Mouse (Mus musculus): Measurements from ENCODE around the gene Trub2. TPM values are rescaled to one million over a fixed set of nuclear protein-coding genes. Genes with fewer than 3 reads are reported as not detected.

The Trub2 gene
- polyA plus RNA-seq, 1 experiment from 2014 or later, result 30.5 TPM

DNA sequence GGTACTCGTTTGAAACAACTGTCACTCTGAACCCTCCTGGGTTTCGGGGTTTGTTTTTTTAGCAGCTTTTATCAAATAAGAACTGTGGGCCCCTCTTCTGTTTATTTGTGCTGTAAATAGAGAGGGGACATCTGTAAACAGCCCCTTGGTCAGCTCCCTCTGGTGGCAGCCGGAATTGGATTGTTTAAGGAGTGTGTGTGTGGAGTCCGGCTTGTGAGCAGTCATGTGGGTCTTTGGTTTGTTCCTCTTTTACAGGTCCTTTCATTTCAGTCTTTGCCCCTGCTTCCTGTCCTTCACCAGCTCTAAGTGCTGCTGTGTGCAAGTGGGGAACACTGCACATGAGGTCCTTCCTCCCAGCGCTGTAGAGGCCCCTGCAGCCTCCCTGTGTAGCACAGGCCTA, 48.9 kb downstream of the Trub2 start:
- no peaks in the 10 kb centered on the region for H3K27me3 ChIP-seq (replicated peaks)
- no peaks in the 10 kb centered on the region for H3K4me1 ChIP-seq (replicated peaks)
- 56% methylated on average over 5 of the region's 5 CpGs for WGBS
- no peak overlapping the region for H3K4me2 ChIP-seq (replicated peaks)
- no peaks in the 10 kb centered on the region for H3K9me3 ChIP-seq
- H3K36me3 ChIP-seq, result peaks cover 27% of the 10 kb centered on the region
- H3K27ac ChIP-seq, result no peak overlapping the region
- no peak overlapping the region for H3K4me3 ChIP-seq (replicated peaks)
- ATAC-seq, result no peak
- H3K9ac ChIP-seq, result no peak overlapping the region

DNA sequence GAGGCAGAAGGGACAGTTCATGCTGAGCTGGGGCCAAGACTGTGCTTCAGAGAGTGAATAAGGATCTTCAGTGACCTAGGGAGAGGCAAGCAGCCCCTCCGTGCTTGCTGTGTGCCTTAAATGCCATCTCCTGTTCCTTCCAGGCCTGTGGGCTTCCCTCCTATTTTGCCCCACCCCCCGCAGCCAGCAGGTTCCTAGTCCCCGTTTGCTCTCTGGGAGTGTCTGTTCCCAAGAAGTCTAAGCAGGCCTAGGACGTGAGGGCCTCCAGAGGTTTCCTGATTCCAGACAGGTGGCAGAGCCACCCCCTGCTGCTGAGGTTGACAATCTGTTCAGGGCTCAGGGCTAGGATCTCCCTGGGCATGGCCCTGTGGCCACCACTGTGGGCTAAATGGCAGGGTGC, 49.5 kb downstream of the Trub2 start:
- H3K36me3 ChIP-seq, result peaks cover 28% of the 10 kb centered on the region
- H3K27ac ChIP-seq, result 0 out of 2 replicates have a peak overlapping the region, but pooled peaks have one; percentile 22
- H3K9ac ChIP-seq, result no peak overlapping the region
- no peaks in the 10 kb centered on the region for H3K27me3 ChIP-seq (replicated peaks)
- no peaks in the 10 kb centered on the region for H3K9me3 ChIP-seq
- ATAC-seq, result no peak
- H3K4me3 ChIP-seq (replicated peaks), result no peak overlapping the region
- no peak overlapping the region for H3K4me2 ChIP-seq (replicated peaks)
- no peaks in the 10 kb centered on the region for H3K4me1 ChIP-seq (replicated peaks)
- WGBS, result 43% methylated on average over 4 of the region's 4 CpGs

DNA sequence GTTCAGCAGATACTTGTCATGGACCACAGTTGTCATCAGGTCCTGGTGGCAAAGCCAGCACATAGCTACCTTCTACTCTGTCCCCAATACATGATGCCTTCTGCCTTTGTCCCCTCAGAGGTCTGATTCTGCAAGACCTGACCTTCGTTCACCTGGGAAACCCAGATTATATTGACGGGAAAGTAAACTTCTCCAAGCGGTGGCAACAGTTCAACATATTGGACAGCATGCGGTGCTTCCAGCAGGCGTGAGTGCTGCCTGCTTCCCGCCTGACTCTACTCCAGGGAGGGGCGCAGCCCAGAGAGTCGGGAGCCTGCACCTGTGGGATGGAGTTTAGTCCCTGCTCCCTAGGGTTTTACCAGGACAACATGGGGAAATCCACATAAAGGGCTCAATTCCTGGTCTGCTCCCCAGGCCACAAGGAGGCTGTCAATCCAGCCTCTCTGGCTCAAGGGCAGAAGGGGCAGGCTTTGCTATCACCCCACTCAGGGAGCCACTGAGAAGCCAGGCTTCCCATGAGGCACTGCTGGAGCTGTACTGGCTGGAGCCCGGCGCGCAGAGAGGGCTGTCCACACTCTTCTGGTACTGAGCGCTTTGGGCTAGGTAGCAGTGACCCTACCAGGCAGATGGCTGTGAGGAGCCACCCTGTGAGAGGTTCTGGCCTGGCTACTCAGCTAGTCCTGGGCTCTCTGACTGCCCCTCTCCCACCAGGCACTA, 50.9 kb downstream of the Trub2 start:
- H3K4me1 ChIP-seq (replicated peaks), result no peaks in the 10 kb centered on the region
- 71% methylated on average over 12 of the region's 12 CpGs for WGBS
- H3K9ac ChIP-seq, result no peak overlapping the region
- no peak overlapping the region for H3K4me3 ChIP-seq (replicated peaks)
- no peak overlapping the region for H3K4me2 ChIP-seq (replicated peaks)
- no peaks in the 10 kb centered on the region for H3K27me3 ChIP-seq (replicated peaks)
- no peak overlapping the region for H3K27ac ChIP-seq
- H3K9me3 ChIP-seq, result no peaks in the 10 kb centered on the region
- peaks cover 34% of the 10 kb centered on the region for H3K36me3 ChIP-seq
- ATAC-seq, result no peak

DNA sequence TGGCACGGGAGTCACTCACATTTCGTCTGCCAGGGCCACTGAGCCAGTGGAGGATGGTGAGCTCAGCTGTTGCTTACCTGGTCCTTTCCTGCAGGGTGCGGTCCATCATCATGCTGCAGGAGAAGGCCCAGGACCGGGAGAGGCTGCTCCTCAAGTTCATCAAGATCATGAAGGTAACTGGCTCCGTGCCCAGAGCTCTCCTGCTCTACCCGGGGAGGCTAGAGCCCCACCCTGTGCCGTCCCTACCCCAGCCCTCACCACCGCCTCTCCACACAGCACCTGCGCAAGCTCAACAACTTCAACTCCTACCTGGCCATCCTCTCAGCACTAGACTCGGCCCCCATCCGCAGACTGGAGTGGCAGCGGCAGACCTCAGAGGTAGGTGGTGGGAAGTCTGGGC, 52.6 kb downstream of the Trub2 start:
- WGBS, result 83% methylated on average over 12 of the region's 12 CpGs
- no peaks in the 10 kb centered on the region for H3K27me3 ChIP-seq (replicated peaks)
- H3K4me3 ChIP-seq (replicated peaks), result no peak overlapping the region
- H3K36me3 ChIP-seq, result peaks cover 39% of the 10 kb centered on the region
- no peak overlapping the region for H3K9ac ChIP-seq
- no peak overlapping the region for H3K4me2 ChIP-seq (replicated peaks)
- no peak overlapping the region for H3K27ac ChIP-seq
- ATAC-seq, result no peak
- no peaks in the 10 kb centered on the region for H3K9me3 ChIP-seq
- no peaks in the 10 kb centered on the region for H3K4me1 ChIP-seq (replicated peaks)

DNA sequence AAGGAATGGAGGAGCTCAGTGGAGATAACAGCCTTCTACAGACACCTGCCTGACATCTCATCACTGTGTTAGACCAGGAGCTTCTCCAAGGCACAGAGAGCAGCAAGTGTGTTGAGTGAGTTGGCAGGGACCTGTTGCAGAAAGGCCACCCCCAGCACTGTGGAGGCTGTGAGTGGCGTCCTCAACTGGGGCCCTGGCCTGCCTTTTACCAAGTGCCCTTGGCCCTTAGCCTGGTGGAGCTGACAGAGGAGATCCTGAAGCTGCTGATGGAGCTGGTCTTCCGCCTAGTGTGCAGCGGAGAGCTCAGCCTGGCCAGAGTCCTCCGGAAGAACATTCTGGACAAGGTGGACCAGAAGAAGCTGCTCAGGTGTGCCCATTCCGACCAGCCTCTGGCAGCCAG, 55.0 kb downstream of the Trub2 start:
- H3K36me3 ChIP-seq, result peaks cover 41% of the 10 kb centered on the region
- H3K9me3 ChIP-seq, result no peaks in the 10 kb centered on the region
- no peak for ATAC-seq
- 93% methylated on average over 5 of the region's 5 CpGs for WGBS
- no peak overlapping the region for H3K4me2 ChIP-seq (replicated peaks)
- no peaks in the 10 kb centered on the region for H3K4me1 ChIP-seq (replicated peaks)
- H3K27ac ChIP-seq, result no peak overlapping the region
- no peak overlapping the region for H3K4me3 ChIP-seq (replicated peaks)
- no peak overlapping the region for H3K9ac ChIP-seq
- H3K27me3 ChIP-seq (replicated peaks), result no peaks in the 10 kb centered on the region

DNA sequence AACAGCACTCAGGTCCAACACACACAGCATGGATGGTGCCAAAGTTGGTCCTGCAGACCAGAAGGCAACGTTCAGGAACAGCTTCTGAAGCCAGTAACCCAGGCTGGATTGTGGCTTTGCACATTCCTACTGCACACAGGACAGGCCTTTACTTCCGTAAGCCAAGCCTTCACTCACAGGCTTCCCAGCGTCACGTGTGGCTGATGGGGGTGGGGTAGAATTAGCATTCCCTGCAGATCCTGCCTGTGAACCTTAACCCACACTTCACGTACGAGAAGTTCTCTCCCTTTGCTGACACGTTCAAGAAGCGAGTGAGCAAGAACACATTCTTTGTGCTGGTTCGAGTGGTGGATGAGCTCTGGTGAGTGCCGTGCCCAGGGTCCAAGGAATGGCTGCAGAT, 55.7 kb downstream of the Trub2 start:
- peaks cover 38% of the 10 kb centered on the region for H3K36me3 ChIP-seq
- ATAC-seq, result no peak
- 82% methylated on average over 10 of the region's 10 CpGs for WGBS

DNA sequence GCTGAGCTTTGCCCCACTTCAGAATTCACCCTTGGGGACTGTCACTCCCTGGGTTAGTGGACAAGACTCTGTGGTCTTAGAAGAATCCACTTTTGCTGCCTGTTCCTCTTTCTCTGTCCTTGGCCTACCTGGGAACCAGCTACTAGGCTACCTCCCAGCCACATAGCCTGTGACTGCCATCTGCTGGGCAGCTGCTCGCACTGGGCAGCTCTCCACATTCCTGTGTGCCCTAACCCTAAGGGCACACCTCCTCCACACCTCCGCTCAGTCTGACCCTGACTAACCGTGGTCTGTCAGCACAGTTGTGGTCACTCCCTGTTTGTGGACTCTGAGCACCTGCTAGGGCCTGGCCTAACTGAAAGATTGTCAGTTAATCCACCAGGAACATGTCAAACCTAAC, 56.8 kb downstream of the Trub2 start:
- Histone ChIP-seq H3K27ac (no peak overlapping the region), H3K9ac (no peak overlapping the region), H3K36me3 (peaks cover 30% of the 10 kb centered on the region), H3K4me3 (replicated peaks) (no peak overlapping the region), H3K4me2 (replicated peaks) (no peak overlapping the region), H3K9me3 (no peaks in the 10 kb centered on the region), H3K4me1 (replicated peaks) (no peaks in the 10 kb centered on the region), H3K27me3 (replicated peaks) (no peaks in the 10 kb centered on the region)
- 60% methylated on average over 3 of the region's 3 CpGs for WGBS
- no peak for ATAC-seq

More for the DNA sequence above, 55.7 kb downstream of the Trub2 start:
- no peaks in the 10 kb centered on the region for H3K9me3 ChIP-seq
- H3K4me3 ChIP-seq (replicated peaks), result no peak overlapping the region
- H3K9ac ChIP-seq, result no peak overlapping the region
- H3K4me1 ChIP-seq (replicated peaks), result no peaks in the 10 kb centered on the region
- H3K4me2 ChIP-seq (replicated peaks), result no peak overlapping the region
- no peaks in the 10 kb centered on the region for H3K27me3 ChIP-seq (replicated peaks)
- H3K27ac ChIP-seq, result no peak overlapping the region

DNA sequence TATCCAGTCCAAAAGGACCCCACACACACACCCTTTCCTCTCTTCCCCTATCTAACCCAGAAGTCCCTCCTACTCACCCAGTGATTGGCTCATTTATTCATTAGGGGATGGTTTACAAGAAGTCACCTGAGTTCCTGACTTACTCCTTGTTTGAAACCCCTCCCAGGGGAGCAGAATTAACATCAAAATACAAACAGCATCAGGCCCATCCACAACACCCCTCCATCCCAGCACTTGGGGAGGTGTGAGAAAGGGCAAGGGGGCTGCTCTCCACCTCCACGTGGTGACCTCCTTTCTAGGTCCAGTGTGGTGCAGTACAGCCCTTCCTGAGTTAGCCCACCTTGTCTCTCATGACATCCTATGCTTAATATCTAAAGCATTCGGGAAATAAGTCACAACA, 58.8 kb downstream of the Trub2 start:
- no peak overlapping the region for H3K4me3 ChIP-seq (replicated peaks)
- peaks cover 34% of the 10 kb centered on the region for H3K36me3 ChIP-seq
- H3K27me3 ChIP-seq (replicated peaks), result no peaks in the 10 kb centered on the region
- no peaks in the 10 kb centered on the region for H3K9me3 ChIP-seq
- H3K9ac ChIP-seq, result no peak overlapping the region
- ATAC-seq, result no peak
- no peak overlapping the region for H3K27ac ChIP-seq
- WGBS, result 44% methylated on average over 2 of the region's 2 CpGs
- H3K4me2 ChIP-seq (replicated peaks), result no peak overlapping the region
- H3K4me1 ChIP-seq (replicated peaks), result no peaks in the 10 kb centered on the region

DNA sequence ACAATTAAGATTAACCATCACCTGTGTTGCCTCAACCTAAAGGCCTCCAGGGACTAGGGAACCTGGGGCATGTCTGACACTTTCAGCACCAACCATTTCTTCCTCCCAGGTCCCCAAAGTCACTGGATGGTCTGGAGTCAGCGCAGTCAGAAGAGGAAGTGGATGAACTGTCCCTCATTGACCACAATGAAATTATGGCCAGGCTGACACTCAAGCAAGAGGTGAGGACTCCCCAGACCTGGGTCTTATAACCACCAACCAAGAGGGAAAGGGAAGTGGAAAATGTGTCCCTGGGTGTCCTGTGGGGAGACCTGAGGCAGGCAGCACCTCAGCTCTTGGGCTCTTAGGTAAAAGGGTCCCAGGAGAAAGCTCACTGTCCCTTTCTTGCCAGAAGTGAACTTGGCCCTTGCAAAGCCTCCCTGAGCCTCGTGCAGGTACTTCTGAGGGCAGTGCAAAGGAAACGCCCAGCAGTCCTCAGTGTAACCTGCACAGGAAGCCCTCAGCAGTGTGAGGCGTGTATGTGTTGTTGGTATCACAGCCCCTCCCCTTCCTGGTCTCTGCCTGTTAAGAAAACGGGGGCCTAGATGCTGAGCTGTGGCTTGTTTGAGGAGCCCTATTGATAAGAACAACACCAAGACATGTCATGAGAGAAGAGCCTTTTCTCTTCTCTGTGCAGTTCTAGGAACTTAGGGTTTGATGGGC, 63.5 kb downstream of the Trub2 start:
- H3K4me1 ChIP-seq (replicated peaks), result no peaks in the 10 kb centered on the region
- H3K4me3 ChIP-seq (replicated peaks), result no peak overlapping the region
- ATAC-seq, result no peak
- no peak overlapping the region for H3K27ac ChIP-seq
- H3K9ac ChIP-seq, result no peak overlapping the region
- no peaks in the 10 kb centered on the region for H3K27me3 ChIP-seq (replicated peaks)
- peaks cover 28% of the 10 kb centered on the region for H3K36me3 ChIP-seq
- WGBS, result 67% methylated on average over 5 of the region's 5 CpGs
- H3K9me3 ChIP-seq, result no peaks in the 10 kb centered on the region
- H3K4me2 ChIP-seq (replicated peaks), result no peak overlapping the region

DNA sequence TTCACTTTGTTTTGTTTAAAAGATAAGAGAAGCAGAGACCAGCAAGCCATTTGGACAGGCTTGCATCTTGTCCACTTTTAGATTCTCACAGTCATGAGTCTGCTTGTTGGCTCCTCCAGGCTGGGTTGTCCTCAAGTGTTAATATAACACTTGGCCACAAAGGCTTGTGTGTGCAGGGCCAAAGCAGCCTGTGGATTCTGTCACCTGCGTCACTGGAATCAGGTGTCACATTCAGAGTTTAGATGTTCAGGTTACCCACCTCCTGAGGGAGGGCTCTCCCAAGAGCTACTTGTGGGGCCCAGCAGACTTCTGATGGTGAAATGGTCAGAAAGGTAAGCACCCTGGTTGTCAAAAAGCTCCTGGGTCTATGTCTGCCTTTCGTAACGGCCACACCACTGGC, 65.2 kb downstream of the Trub2 start:
- WGBS, result 93% methylated on average over 3 of the region's 3 CpGs
- H3K36me3 ChIP-seq, result peaks cover 28% of the 10 kb centered on the region

DNA sequence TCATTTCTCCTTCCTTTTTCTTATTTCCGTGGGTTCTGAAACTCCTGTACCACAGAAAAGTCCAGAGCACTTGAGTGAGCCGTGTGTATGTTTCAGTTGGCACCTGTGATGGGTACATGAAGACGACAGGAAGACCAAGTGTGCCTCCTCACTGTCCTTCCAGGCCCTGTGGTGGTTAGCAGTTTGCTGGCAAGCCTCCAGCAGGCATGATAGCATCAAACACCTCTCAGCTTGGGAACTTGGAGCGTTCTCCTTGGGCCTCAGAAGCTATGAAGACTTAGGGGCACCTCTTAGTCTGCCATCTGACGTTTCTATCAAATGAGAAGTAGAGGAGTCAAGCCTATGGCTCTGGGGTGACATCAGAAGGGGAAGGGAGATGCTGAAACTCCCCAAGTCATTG, 69.7 kb downstream of the Trub2 start:
- Histone ChIP-seq H3K9me3 (no peaks in the 10 kb centered on the region), H3K27ac (no peak overlapping the region), H3K4me3 (replicated peaks) (no peak overlapping the region), H3K36me3 (peaks cover 12% of the 10 kb centered on the region), H3K27me3 (replicated peaks) (no peaks in the 10 kb centered on the region), H3K4me1 (replicated peaks) (peaks cover 14% of the 10 kb centered on the region; the same call in 1 of the 2 replicates), H3K9ac (no peak overlapping the region), H3K4me2 (replicated peaks) (no peak overlapping the region)
- 89% methylated on average over 5 of the region's 5 CpGs for WGBS
- ATAC-seq, result no peak

More for the DNA sequence above, 65.2 kb downstream of the Trub2 start:
- no peak overlapping the region for H3K27ac ChIP-seq
- no peak overlapping the region for H3K4me3 ChIP-seq (replicated peaks)
- H3K27me3 ChIP-seq (replicated peaks), result no peaks in the 10 kb centered on the region
- no peak overlapping the region for H3K4me2 ChIP-seq (replicated peaks)
- no peak overlapping the region for H3K9ac ChIP-seq
- no peaks in the 10 kb centered on the region for H3K9me3 ChIP-seq
- no peak for ATAC-seq
- H3K4me1 ChIP-seq (replicated peaks), result no peaks in the 10 kb centered on the region

DNA sequence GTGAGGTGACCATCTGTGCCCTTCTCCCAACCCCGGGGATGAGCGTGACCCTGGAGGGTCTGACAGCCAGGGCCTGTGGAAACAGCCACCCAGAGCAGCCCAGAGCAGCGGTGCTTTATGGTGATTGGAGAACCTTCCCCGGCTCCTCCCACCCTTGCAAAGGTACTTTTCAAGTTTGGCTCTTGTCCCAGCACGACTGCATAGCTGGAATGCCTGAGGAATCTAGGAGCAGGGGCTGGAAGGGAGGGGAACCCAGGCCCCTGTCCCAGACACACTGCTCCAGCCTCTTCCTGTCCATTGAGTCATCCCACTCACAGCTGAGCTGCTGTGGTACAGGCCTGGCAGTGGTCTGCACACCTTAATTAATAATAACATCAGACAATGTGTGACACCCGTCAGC, 71.6 kb downstream of the Trub2 start:
- Histone ChIP-seq H3K9me3 (no peaks in the 10 kb centered on the region), H3K4me1 (replicated peaks) (peaks cover 14% of the 10 kb centered on the region; the same call in 1 of the 2 replicates), H3K4me3 (replicated peaks) (no peak overlapping the region), H3K9ac (no peak overlapping the region), H3K4me2 (replicated peaks) (no peak overlapping the region), H3K27ac (peak overlapping the region; percentile 75), H3K36me3 (peaks cover 12% of the 10 kb centered on the region; the same call in 1 of the 2 replicates), H3K27me3 (replicated peaks) (no peaks in the 10 kb centered on the region)
- WGBS, result 12% methylated on average over 6 of the region's 6 CpGs
- peak; percentile 92 for ATAC-seq

DNA sequence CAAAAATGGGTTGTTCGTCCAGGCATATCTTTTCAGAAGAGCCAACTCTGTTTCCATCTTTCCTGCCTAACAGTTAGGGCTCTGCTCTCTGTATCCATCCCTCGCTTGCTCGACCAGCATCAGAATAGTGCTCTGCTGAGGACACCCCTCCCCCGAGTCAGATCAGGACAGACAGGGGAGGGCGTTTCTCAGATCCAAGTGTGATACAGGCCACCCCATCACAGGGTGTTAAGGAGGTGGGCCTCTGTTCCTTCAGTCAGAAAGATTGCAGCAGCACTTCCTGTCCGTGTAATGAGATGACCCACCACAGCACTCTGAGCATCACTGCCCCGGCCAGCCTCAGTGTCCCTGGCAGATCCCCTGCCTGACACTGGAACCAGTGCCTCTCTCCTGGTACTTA, 72.2 kb downstream of the Trub2 start:
- Histone ChIP-seq H3K4me1 (replicated peaks) (peaks cover 14% of the 10 kb centered on the region; the same call in 1 of the 2 replicates), H3K9ac (no peak overlapping the region), H3K27me3 (replicated peaks) (no peaks in the 10 kb centered on the region), H3K36me3 (peaks cover 12% of the 10 kb centered on the region; the same call in 1 of the 2 replicates), H3K4me3 (replicated peaks) (no peak overlapping the region), H3K9me3 (no peaks in the 10 kb centered on the region), H3K4me2 (replicated peaks) (no peak overlapping the region), H3K27ac (peak overlapping the region; percentile 75)
- WGBS, result 32% methylated on average over 7 of the region's 7 CpGs
- ATAC-seq, result peak; percentile 27

All from intestine, embryonic 15.5 days (tissue).